Mouse (Mus musculus) myocyte (in vitro differentiated cells): ENCODE results near the gene Hras.

ENCODE experiments used
- POLR2A ChIP-seq: IDR thresholded peaks from one replicate; pipeline ENCODE4 v1.6.1; 2011; ENCODE audit warnings: low read depth, mild to moderate bottlenecking, control low read depth, moderate library complexity; ENCODE audit not compliant: insufficient read length
- POLR2AphosphoS2 ChIP-seq: IDR thresholded peaks from one replicate; pipeline ENCODE4 v1.6.1; 2011; ENCODE audit warnings: low read depth, control low read depth; ENCODE audit not compliant: insufficient read length
- TCF12 ChIP-seq: IDR thresholded peaks from one replicate; pipeline ENCODE4 v1.6.1; 2011; ENCODE audit warnings: mild to moderate bottlenecking, control low read depth; ENCODE audit not compliant: poor library complexity, insufficient read depth, severe bottlenecking

- no peak for TF ChIP-seq POLR2A
- no peak for TF ChIP-seq POLR2AphosphoS2
- TF ChIP-seq TCF12, result no peak
Observed at GRCm38 (mm10) chr7:141191036-141191435, 2.8 kb downstream of the Hras start.
